Mouse (Mus musculus) CD8-positive naive resting alpha-beta T cell, adult 2 months (primary cell): ENCODE results near the gene Olfr623.

Source experiments
- DNase-seq, 2 experiments: peaks; one replicate each; pipeline ENCODE4 v3.0.0; 2022; ENCODE audit warnings: low read depth in 2 of 2, low spot score in 2 of 2

Olfr623 gene

DNA sequence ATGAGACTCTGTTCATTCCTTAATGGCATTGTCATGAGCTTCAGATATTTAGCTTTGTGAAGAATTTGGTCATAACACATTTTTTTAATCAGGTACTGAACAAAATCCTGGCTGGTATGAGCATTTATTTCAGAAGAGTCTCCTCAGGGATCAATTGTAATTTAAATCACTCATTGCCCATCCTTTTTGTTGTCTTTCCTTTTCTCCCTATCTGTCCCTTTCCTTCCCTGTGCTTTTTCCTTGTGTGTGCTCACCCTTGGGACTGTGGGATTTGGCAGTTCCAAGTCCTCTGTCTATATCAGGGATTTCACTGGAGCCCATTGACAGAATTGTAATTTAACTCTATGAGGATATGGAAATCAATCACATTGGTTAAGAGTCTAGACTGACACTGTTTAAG is at the start of gene Olfr623:
TSS of gene Olfr623 (minus strand) at position 101 of the 400 bp plus-strand sequence.
- no peak for DNase-seq

DNA sequence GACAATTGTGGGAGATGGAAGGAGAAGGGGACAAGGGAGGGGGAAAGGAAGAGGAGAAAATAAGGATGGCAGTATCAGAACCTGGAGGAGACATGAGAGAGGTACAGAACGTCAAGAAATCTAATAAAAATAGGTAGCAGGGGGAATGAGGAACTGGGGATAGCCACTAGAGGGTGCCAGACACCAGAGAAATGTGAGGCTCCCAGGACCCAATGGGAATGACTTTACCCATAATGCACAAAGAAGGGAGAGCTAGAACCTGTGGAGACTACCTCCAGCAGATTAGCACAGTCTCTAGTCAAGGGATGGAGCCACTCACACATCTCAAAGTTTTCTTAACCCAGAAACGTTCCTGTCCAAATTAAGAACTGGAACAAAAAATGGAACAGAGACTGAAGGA is 48.5 kb upstream of the Olfr623 start:
- DNase-seq, result no peak

DNA sequence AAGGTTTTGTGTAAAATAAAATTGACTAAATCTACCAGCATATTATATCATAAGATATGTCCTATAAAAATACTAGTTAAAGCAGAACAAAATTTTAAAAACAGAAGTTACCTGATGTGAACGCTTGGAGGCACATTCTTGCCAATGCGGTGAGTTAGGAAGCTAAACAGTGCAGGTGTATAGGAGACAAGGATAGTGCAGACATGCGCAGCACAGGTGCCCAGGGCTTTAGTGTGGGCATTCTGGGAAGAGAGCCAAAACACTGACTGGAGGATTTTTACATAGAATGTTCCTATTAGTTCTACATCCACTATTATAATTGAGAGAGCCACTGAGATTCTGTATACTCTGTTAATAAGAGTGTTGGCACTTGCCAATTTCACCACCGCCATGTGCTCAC is 36.0 kb upstream of the Olfr623 start:
- DNase-seq, result no peak

- no peak for DNase-seq
Measured at GRCm38 (mm10) chr7:103682420-103682819, 18.9 kb upstream of the Olfr623 start, which contains the start of gene Olfr625-ps1. Gene Olfr625-ps1, plus strand, starts transcription at chr7:103682720.

- no peak for DNase-seq
Measured at GRCm38 (mm10) chr7:103671091-103671490, 7.6 kb upstream of the Olfr623 start, which contains the start of gene Olfr624. Gene Olfr624, minus strand, starts transcription at chr7:103671191.

GRCm38 (mm10) chr7:103644070-103644469 is 19.4 kb downstream of the Olfr623 start:
- DNase-seq, result no peak

DNA sequence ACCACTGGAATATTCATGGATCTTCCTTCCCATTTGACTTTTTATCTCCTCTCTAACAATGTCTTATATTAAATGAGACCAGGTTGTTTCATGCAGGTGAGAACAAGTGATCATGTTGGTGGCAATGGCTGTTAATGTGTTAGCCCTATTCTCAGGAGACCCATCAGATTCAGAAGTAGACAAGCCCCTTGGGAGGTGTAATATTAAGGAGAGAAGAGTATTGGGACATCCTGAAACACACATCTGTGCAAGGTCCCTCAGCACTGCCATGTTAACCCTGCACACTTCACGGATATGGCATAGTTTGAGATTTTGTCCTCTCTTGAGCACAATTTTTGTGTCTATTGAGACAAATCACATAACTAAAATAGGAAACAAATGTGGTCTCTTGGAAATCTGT is 20.9 kb downstream of the Olfr623 start, which contains the start of gene Olfr622:
TSS of gene Olfr622 (minus strand) at position 101 of the 400 bp plus-strand sequence.
- no peak for DNase-seq

DNA sequence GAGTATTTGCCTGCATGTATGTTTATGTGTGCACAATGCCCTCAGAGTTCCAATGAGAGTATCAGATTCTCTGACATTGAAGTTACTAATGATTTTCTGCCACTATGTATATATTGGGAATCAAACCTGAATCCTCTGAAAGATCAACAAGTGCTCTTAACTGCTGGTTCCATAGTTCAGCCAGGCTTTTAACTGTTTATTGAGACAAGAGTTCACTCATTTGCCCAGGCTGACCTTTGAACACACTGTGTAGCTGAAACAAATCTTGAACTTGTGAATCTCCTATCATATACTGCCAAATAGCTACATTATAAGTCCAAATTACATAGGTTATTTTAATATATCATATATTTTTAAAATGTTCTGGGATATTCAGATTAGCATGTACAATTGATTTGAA is 26.7 kb downstream of the Olfr623 start:
- DNase-seq, result no peak

DNA sequence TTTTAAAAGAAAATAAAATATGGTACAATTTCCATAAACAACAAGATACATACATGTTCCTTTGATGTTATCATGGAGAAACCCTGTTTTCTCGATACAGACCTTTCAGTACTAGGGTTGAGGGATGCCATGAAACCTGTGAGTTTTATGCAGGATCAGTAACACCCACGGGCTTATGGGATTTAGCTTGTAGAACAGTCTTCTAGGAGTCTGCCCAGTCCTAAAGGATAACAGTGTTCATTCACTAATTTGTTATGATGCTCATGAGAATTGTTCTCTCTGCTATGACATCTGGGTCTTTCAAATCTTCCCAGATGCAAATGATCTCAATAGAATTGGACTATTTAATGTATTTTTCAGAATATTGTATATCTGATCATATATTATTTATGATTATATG is 51.1 kb downstream of the Olfr623 start, which contains the start of gene Olfr620:
TSS of gene Olfr620 (minus strand) at position 101 of the 400 bp plus-strand sequence.
- no peak for DNase-seq
